Mouse (Mus musculus): ENCODE measurements at regions not wholly inside any gene's neighbourhood (a gene's known extent, or its start where the extent isn't known, plus 50 kb on each side); places are given as distances from the start of the nearest gene placed in this dataset.

- H3K36me3 ChIP-seq = no peaks in the 10 kb centered on the region
- no peaks in the 10 kb centered on the region for H3K9me3 ChIP-seq
- DNase-seq (ENCODE audit: low spot score) = no peak
- 90% methylated on average over 7 of the region's 7 CpGs for WGBS
- H3K27me3 ChIP-seq (ENCODE audit: insufficient read depth, poor library complexity, severe bottlenecking) = no peaks in the 10 kb centered on the region
- H3K4me3 ChIP-seq = no peak overlapping the region
- no peaks in the 10 kb centered on the region for H3K4me1 ChIP-seq (replicated peaks)
- no peak overlapping the region for H3K27ac ChIP-seq
These were observed 131.8 kb downstream of the Gm10260 start for GRCm38 (mm10) chr13:97628608-97629007.

- 93% methylated on average over 10 of the region's 10 CpGs for WGBS
- no peaks in the 10 kb centered on the region for H3K36me3 ChIP-seq
- no peaks in the 10 kb centered on the region for H3K4me1 ChIP-seq (replicated peaks)
- H3K27me3 ChIP-seq (ENCODE audit: insufficient read depth, poor library complexity, severe bottlenecking) = no peaks in the 10 kb centered on the region
- no peak for DNase-seq (ENCODE audit: low spot score)
- H3K27ac ChIP-seq = no peak overlapping the region
- H3K4me3 ChIP-seq = no peak overlapping the region
- H3K9me3 ChIP-seq = no peaks in the 10 kb centered on the region
These were observed 133.2 kb downstream of the Gm10260 start for GRCm38 (mm10) chr13:97627247-97627646.

- H3K27ac ChIP-seq = no peak overlapping the region
- no peaks in the 10 kb centered on the region for H3K9me3 ChIP-seq
- no peak for DNase-seq (ENCODE audit: low spot score)
- WGBS = 85% methylated on average over 5 of the region's 5 CpGs
- no peaks in the 10 kb centered on the region for H3K36me3 ChIP-seq
- H3K4me3 ChIP-seq = no peak overlapping the region
- H3K4me1 ChIP-seq (replicated peaks) = no peaks in the 10 kb centered on the region
- no peaks in the 10 kb centered on the region for H3K27me3 ChIP-seq (ENCODE audit: insufficient read depth, poor library complexity, severe bottlenecking)
These were observed 133.6 kb downstream of the Gm10260 start for GRCm38 (mm10) chr13:97626786-97627185.

- no peak overlapping the region for H3K4me3 ChIP-seq
- H3K27ac ChIP-seq = no peak overlapping the region
- no peaks in the 10 kb centered on the region for H3K27me3 ChIP-seq (ENCODE audit: insufficient read depth, poor library complexity, severe bottlenecking)
- WGBS = 88% methylated on average over 5 of the region's 5 CpGs
- no peak for DNase-seq (ENCODE audit: low spot score)
- no peaks in the 10 kb centered on the region for H3K36me3 ChIP-seq
- H3K4me1 ChIP-seq (replicated peaks) = no peaks in the 10 kb centered on the region
- H3K9me3 ChIP-seq = no peaks in the 10 kb centered on the region
These were observed 134.3 kb downstream of the Gm10260 start for GRCm38 (mm10) chr13:97626116-97626515.

GRCm38 (mm10) chr13:97625391-97625790 is 135.0 kb downstream of the Gm10260 start:
- no peaks in the 10 kb centered on the region for H3K9me3 ChIP-seq
- H3K27me3 ChIP-seq (ENCODE audit: insufficient read depth, poor library complexity, severe bottlenecking) = no peaks in the 10 kb centered on the region
- no peaks in the 10 kb centered on the region for H3K4me1 ChIP-seq (replicated peaks)
- no peaks in the 10 kb centered on the region for H3K36me3 ChIP-seq
- 81% methylated on average over 4 of the region's 4 CpGs for WGBS
- H3K4me3 ChIP-seq = no peak overlapping the region
- no peak for DNase-seq (ENCODE audit: low spot score)
- no peak overlapping the region for H3K27ac ChIP-seq

- no peak overlapping the region for H3K27ac ChIP-seq
- no peaks in the 10 kb centered on the region for H3K27me3 ChIP-seq (ENCODE audit: insufficient read depth, poor library complexity, severe bottlenecking)
- H3K9me3 ChIP-seq = no peaks in the 10 kb centered on the region
- H3K4me1 ChIP-seq (replicated peaks) = 0 out of 2 replicates have a peak, but pooled peaks cover 9% of the 10 kb centered on the region
- 93% methylated on average over 6 of the region's 6 CpGs for WGBS
- H3K36me3 ChIP-seq = no peaks in the 10 kb centered on the region
- no peak for DNase-seq (ENCODE audit: low spot score)
- H3K4me3 ChIP-seq = no peak overlapping the region
These were observed 142.2 kb downstream of the Gm10260 start for GRCm38 (mm10) chr13:97618190-97618586.

GRCm38 (mm10) chr13:97617511-97618189 is 142.8 kb downstream of the Gm10260 start:
- H3K36me3 ChIP-seq = no peaks in the 10 kb centered on the region
- H3K4me3 ChIP-seq = no peak overlapping the region
- H3K4me1 ChIP-seq (replicated peaks) = 0 out of 2 replicates have a peak, but pooled peaks cover 9% of the 10 kb centered on the region
- no peak overlapping the region for H3K27ac ChIP-seq
- no peaks in the 10 kb centered on the region for H3K9me3 ChIP-seq
- DNase-seq (ENCODE audit: low spot score) = no peak
- WGBS = 74% methylated on average over 13 of the region's 13 CpGs
- no peaks in the 10 kb centered on the region for H3K27me3 ChIP-seq (ENCODE audit: insufficient read depth, poor library complexity, severe bottlenecking)

- Histone ChIP-seq H3K27me3 (ENCODE audit: insufficient read depth, poor library complexity, severe bottlenecking) (no peaks in the 10 kb centered on the region), H3K36me3 (no peaks in the 10 kb centered on the region), H3K9me3 (no peaks in the 10 kb centered on the region), H3K4me1 (replicated peaks) (0 out of 2 replicates have a peak, but pooled peaks cover 9% of the 10 kb centered on the region), H3K4me3 (no peak overlapping the region), H3K27ac (no peak overlapping the region)
- no peak for DNase-seq (ENCODE audit: low spot score)
These were observed 143.5 kb downstream of the Gm10260 start for GRCm38 (mm10) chr13:97616919-97617318.

GRCm38 (mm10) chr13:97607221-97607723 is 153.2 kb downstream of the Gm10260 start:
- Histone ChIP-seq H3K27me3 (ENCODE audit: insufficient read depth, poor library complexity, severe bottlenecking) (no peaks in the 10 kb centered on the region), H3K4me1 (replicated peaks) (peaks cover 21% of the 10 kb centered on the region), H3K27ac (peak overlapping the region; percentile 70), H3K9me3 (no peaks in the 10 kb centered on the region), H3K36me3 (no peaks in the 10 kb centered on the region), H3K4me3 (no peak overlapping the region; the same call in 1 of the 2 replicates)
- DNase-seq (ENCODE audit: low spot score) = peak; percentile 67
- WGBS = 29% methylated on average over 11 of the region's 11 CpGs

- H3K27me3 ChIP-seq (ENCODE audit: insufficient read depth, poor library complexity, severe bottlenecking) = no peaks in the 10 kb centered on the region
- no peak overlapping the region for H3K27ac ChIP-seq
- peaks cover 41% of the 10 kb centered on the region for H3K4me1 ChIP-seq (replicated peaks)
- 89% methylated on average over 3 of the region's 3 CpGs for WGBS
- H3K4me3 ChIP-seq = no peak overlapping the region
- no peaks in the 10 kb centered on the region for H3K9me3 ChIP-seq
- no peaks in the 10 kb centered on the region for H3K36me3 ChIP-seq
- no peak for DNase-seq (ENCODE audit: low spot score)
These were observed 156.0 kb downstream of the Gm10260 start for GRCm38 (mm10) chr13:97604451-97604850.

GRCm38 (mm10) chr13:97601135-97601730 is 159.2 kb downstream of the Gm10260 start:
- no peaks in the 10 kb centered on the region for H3K36me3 ChIP-seq
- H3K27ac ChIP-seq = 0 out of 2 replicates have a peak overlapping the region, but pooled peaks have one; percentile 59
- no peak for DNase-seq (ENCODE audit: low spot score)
- peaks cover 36% of the 10 kb centered on the region for H3K4me1 ChIP-seq (replicated peaks)
- WGBS = 73% methylated on average over 7 of the region's 7 CpGs
- no peaks in the 10 kb centered on the region for H3K27me3 ChIP-seq (ENCODE audit: insufficient read depth, poor library complexity, severe bottlenecking)
- H3K4me3 ChIP-seq = no peak overlapping the region
- H3K9me3 ChIP-seq = peaks cover 6% of the 10 kb centered on the region; the same call in 1 of the 2 replicates

GRCm38 (mm10) chr13:97600136-97600535 is 160.3 kb downstream of the Gm10260 start:
- peaks cover 36% of the 10 kb centered on the region for H3K4me1 ChIP-seq (replicated peaks)
- 0 out of 2 replicates have a peak overlapping the region, but pooled peaks have one; percentile 41 for H3K27ac ChIP-seq
- H3K27me3 ChIP-seq (ENCODE audit: insufficient read depth, poor library complexity, severe bottlenecking) = no peaks in the 10 kb centered on the region
- H3K9me3 ChIP-seq = peaks cover 6% of the 10 kb centered on the region; the same call in 1 of the 2 replicates
- no peak for DNase-seq (ENCODE audit: low spot score)
- H3K4me3 ChIP-seq = no peak overlapping the region
- 61% methylated on average over 7 of the region's 7 CpGs for WGBS
- H3K36me3 ChIP-seq = no peaks in the 10 kb centered on the region
